ENCODE assay signal across 28 mouse cellular contexts in genomic region chr4:140094835-140095234, GRCm38 (mm10).
A peak's percentile ranks its signal among the peaks of the same experiment; 100 is the strongest.
DNase-seq lines count a peak whose midpoint lies in the region; ATAC-seq lines count a peak whose summit lies in the region.
"Had no signal": no experiment of that assay in that cellular context is flagged by ENCODE, and none has a peak within 500 bp of the region (broad histone marks: within the 10 kb centered on the region; RNA-seq: fewer than 3 reads in every experiment).

No protein-coding gene starts in this region.

- WGBS in forebrain, embryonic 14.5 days: 7% methylated on average over 2 of the region's 2 CpGs
- WGBS in forebrain, embryonic 16.5 days: 13% methylated on average over 2 of the region's 2 CpGs
- 44% methylated on average over 2 of the region's 2 CpGs for WGBS in limb, embryonic 13.5 days
- 54% methylated on average over 2 of the region's 2 CpGs for WGBS in limb, embryonic 10.5 days
- WGBS in neural tube, embryonic 12.5 days: 68% methylated on average over 2 of the region's 2 CpGs

- H3K27me3 ChIP-seq in forebrain, embryonic 14.5 days (replicated peaks; ENCODE audit: control insufficient read depth, insufficient read depth, low read length): no peaks in the 10 kb centered on the region
- no peaks in the 10 kb centered on the region for H3K27me3 ChIP-seq in forebrain, embryonic 16.5 days (replicated peaks; ENCODE audit: control insufficient read depth, insufficient read depth, low read length)
- H3K27me3 ChIP-seq in limb, embryonic 13.5 days: peaks cover 17% of the 10 kb centered on the region
- H3K27me3 ChIP-seq in limb, embryonic 10.5 days (ENCODE audit: low read depth, poor library complexity, severe bottlenecking): no peaks in the 10 kb centered on the region
- H3K27me3 ChIP-seq in neural tube, embryonic 12.5 days (replicated peaks): no peaks in the 10 kb centered on the region; the same call in 1 of the 2 replicates
- H3K27me3 ChIP-seq: embryonic facial prominence, embryonic 15.5 days; forebrain, embryonic 15.5 days; hindbrain, embryonic 15.5 days; intestine, embryonic 15.5 days; megakaryocyte, embryonic 14.5 days; midbrain, embryonic 15.5 days had no signal

- no peak for ATAC-seq in forebrain, embryonic 14.5 days
- no peak; the same call in 1 of the 2 replicates for ATAC-seq in forebrain, embryonic 16.5 days
- no peak for ATAC-seq in limb, embryonic 13.5 days (ENCODE audit: low FRiP score, low read depth)
- no peak for ATAC-seq in neural tube, embryonic 12.5 days (ENCODE audit: low FRiP score, low read depth)
- ATAC-seq: forebrain, embryonic 15.5 days; intestine, embryonic 15.5 days; midbrain, embryonic 15.5 days had no signal

- no peaks in the 10 kb centered on the region for H3K9me3 ChIP-seq in forebrain, embryonic 14.5 days (replicated peaks; ENCODE audit: control insufficient read depth, low read length)
- no peaks in the 10 kb centered on the region for H3K9me3 ChIP-seq in forebrain, embryonic 16.5 days (ENCODE audit: control insufficient read depth, low read length)
- no peaks in the 10 kb centered on the region for H3K9me3 ChIP-seq in limb, embryonic 13.5 days
- no peaks in the 10 kb centered on the region for H3K9me3 ChIP-seq in limb, embryonic 10.5 days (replicated peaks)
- no peaks in the 10 kb centered on the region for H3K9me3 ChIP-seq in neural tube, embryonic 12.5 days
- H3K9me3 ChIP-seq: embryonic facial prominence, embryonic 10.5 days; embryonic facial prominence, embryonic 15.5 days; forebrain, embryonic 15.5 days; heart, embryonic 13.5 days; hindbrain, embryonic 15.5 days; intestine, embryonic 15.5 days; megakaryocyte, embryonic 14.5 days; midbrain, embryonic 15.5 days had no signal

- no peak overlapping the region for H3K9ac ChIP-seq in forebrain, embryonic 14.5 days (ENCODE audit: low read length)
- no peak overlapping the region for H3K9ac ChIP-seq in forebrain, embryonic 16.5 days (replicated peaks; ENCODE audit: low read depth, low read length)
- 0 out of 2 replicates have a peak overlapping the region, but pooled peaks have one; percentile 25 for H3K9ac ChIP-seq in limb, embryonic 13.5 days
- 0 out of 2 replicates have a peak overlapping the region, but pooled peaks have one; percentile 23 for H3K9ac ChIP-seq in neural tube, embryonic 12.5 days
- H3K9ac ChIP-seq: embryonic facial prominence, embryonic 15.5 days; forebrain, embryonic 15.5 days; heart, embryonic 13.5 days; hindbrain, embryonic 15.5 days; intestine, embryonic 15.5 days; liver, embryonic 14.5 days; midbrain, embryonic 15.5 days had no signal

- peak; percentile 54 for DNase-seq in forebrain, embryonic 14.5 days (ENCODE audit: low spot score)
- DNase-seq in limb, embryonic 10.5 days (ENCODE audit: low spot score): no peak
- no peak for DNase-seq in neural tube, embryonic 10.5 days (ENCODE audit: extremely low spot score, low spot score)
- DNase-seq in urinary bladder, postnatal 10 days (ENCODE audit: low spot score): no peak
- DNase-seq: adrenal gland, adult 8-10 months; cerebellum, adult 8-10 months; heart, postnatal 10 days; kidney, adult 2 months; kidney, postnatal 36 days; liver; lung, postnatal 4 days; thymus, adult 2 months; thymus, postnatal 36 days had no signal

- no peak overlapping the region for H3K4me2 ChIP-seq in forebrain, embryonic 14.5 days (ENCODE audit: low read length)
- no peak overlapping the region for H3K4me2 ChIP-seq in forebrain, embryonic 16.5 days (ENCODE audit: low read length)
- H3K4me2 ChIP-seq in limb, embryonic 13.5 days (replicated peaks): no peak overlapping the region
- H3K4me2 ChIP-seq in neural tube, embryonic 12.5 days (replicated peaks): no peak overlapping the region
- H3K4me2 ChIP-seq: embryonic facial prominence, embryonic 15.5 days; forebrain, embryonic 15.5 days; heart, embryonic 13.5 days; hindbrain, embryonic 15.5 days; intestine, embryonic 15.5 days; midbrain, embryonic 15.5 days had no signal

- no peak overlapping the region for H3K27ac ChIP-seq in forebrain, embryonic 14.5 days (ENCODE audit: low read depth, low read length)
- no peak overlapping the region for H3K27ac ChIP-seq in forebrain, embryonic 16.5 days (ENCODE audit: low read length)
- no peak overlapping the region for H3K27ac ChIP-seq in limb, embryonic 13.5 days
- no peak overlapping the region for H3K27ac ChIP-seq in limb, embryonic 10.5 days
- H3K27ac ChIP-seq in neural tube, embryonic 12.5 days: no peak overlapping the region
- H3K27ac ChIP-seq: embryonic facial prominence, embryonic 10.5 days; embryonic facial prominence, embryonic 15.5 days; forebrain, embryonic 15.5 days; heart, embryonic 13.5 days; hindbrain, embryonic 15.5 days; intestine, embryonic 15.5 days; layer of hippocampus, adult 2 months; liver, embryonic 14.5 days; midbrain, embryonic 15.5 days had no signal

- H3K4me1 ChIP-seq in forebrain, embryonic 14.5 days (ENCODE audit: control insufficient read depth, insufficient read depth, low read length): peaks cover 7% of the 10 kb centered on the region
- peaks cover 10% of the 10 kb centered on the region for H3K4me1 ChIP-seq in forebrain, embryonic 16.5 days (replicated peaks; ENCODE audit: control insufficient read depth, insufficient read depth, low read length)
- H3K4me1 ChIP-seq in limb, embryonic 13.5 days: peaks cover 16% of the 10 kb centered on the region
- no peaks in the 10 kb centered on the region for H3K4me1 ChIP-seq in limb, embryonic 10.5 days
- peaks cover 7% of the 10 kb centered on the region; the same call in 1 of the 2 replicates for H3K4me1 ChIP-seq in neural tube, embryonic 12.5 days
- H3K4me1 ChIP-seq: embryonic facial prominence, embryonic 10.5 days; embryonic facial prominence, embryonic 15.5 days; intestine, embryonic 15.5 days; megakaryocyte, embryonic 14.5 days had no signal

- no peak overlapping the region for H3K4me3 ChIP-seq in forebrain, embryonic 14.5 days (ENCODE audit: low read depth, low read length)
- no peak overlapping the region for H3K4me3 ChIP-seq in forebrain, embryonic 16.5 days (replicated peaks; ENCODE audit: low read length)
- no peak overlapping the region for H3K4me3 ChIP-seq in limb, embryonic 13.5 days
- no peak overlapping the region for H3K4me3 ChIP-seq in limb, embryonic 10.5 days
- no peak overlapping the region for H3K4me3 ChIP-seq in neural tube, embryonic 12.5 days
- H3K4me3 ChIP-seq: embryonic facial prominence, embryonic 10.5 days; embryonic facial prominence, embryonic 15.5 days; forebrain, embryonic 15.5 days; heart, embryonic 13.5 days; hindbrain, embryonic 15.5 days; intestine, embryonic 15.5 days; layer of hippocampus, adult 2 months; megakaryocyte, embryonic 14.5 days; midbrain, embryonic 15.5 days; myocyte had no signal

- H3K36me3 ChIP-seq in forebrain, embryonic 14.5 days (ENCODE audit: control insufficient read depth, insufficient read depth, low read length): no peaks in the 10 kb centered on the region
- H3K36me3 ChIP-seq in forebrain, embryonic 16.5 days (ENCODE audit: control insufficient read depth, insufficient read depth): no peaks in the 10 kb centered on the region
- H3K36me3 ChIP-seq in limb, embryonic 13.5 days: no peaks in the 10 kb centered on the region
- no peaks in the 10 kb centered on the region for H3K36me3 ChIP-seq in limb, embryonic 10.5 days
- no peaks in the 10 kb centered on the region for H3K36me3 ChIP-seq in neural tube, embryonic 12.5 days
- H3K36me3 ChIP-seq: embryonic facial prominence, embryonic 10.5 days; embryonic facial prominence, embryonic 15.5 days; forebrain, embryonic 15.5 days; G1E; heart, embryonic 13.5 days; hindbrain, embryonic 15.5 days; intestine, embryonic 15.5 days; midbrain, embryonic 15.5 days had no signal

Comparison
In these comparisons a context has a peak if more than half of its experiments do, and no peak if none do; other contexts are left out.
1. H3K9ac ChIP-seq: peak in limb, embryonic 13.5 days (single experiment) and neural tube, embryonic 12.5 days (single experiment); none in forebrain, embryonic 14.5 days (single experiment) and forebrain, embryonic 16.5 days (single experiment).